Mouse (Mus musculus) stomach, postnatal 0 days (tissue): ENCODE measurements around the gene Rprml. TPM values are rescaled to one million over a fixed set of nuclear protein-coding genes. Genes with fewer than 3 reads are reported as not detected.
"Not testable (repeated sequence)": the region's sequence is repeated elsewhere in the genome, so short reads cannot be mapped to it uniquely, and the experiment has no call there.

ENCODE experiments used
- ATAC-seq: fragments of 200-750 bp; cut with Nextera tagmentation; 2 replicates; pipeline ENCODE4 v1.8.0; 2017; ENCODE audit not compliant: low FRiP score, low TSS enrichment
- DNase-seq: peaks from one replicate; pipeline ENCODE4 v3.0.0-alpha.2; 2016; ENCODE audit warnings: low spot score
- H3K27ac ChIP-seq: fragments of 300-500 bp; sonication (generic); replicated peaks from 2 replicates; pipeline ENCODE4 v1.5.1; 2014; ENCODE audit warnings: mild to moderate bottlenecking, control low read depth
- H3K27me3 ChIP-seq: fragments of 300-500 bp; sonication (generic); 2 replicates; pipeline ENCODE4 v1.6.1; 2014; ENCODE audit warnings: low read length; ENCODE audit not compliant: control insufficient read depth, insufficient read depth
- H3K36me3 ChIP-seq: fragments of 300-500 bp; sonication (generic); 2 replicates; pipeline ENCODE4 v1.6.1; 2014; ENCODE audit warnings: low read length, mixed read lengths; ENCODE audit not compliant: control insufficient read depth, insufficient read depth
- H3K4me1 ChIP-seq: fragments of 300-500 bp; sonication (generic); replicated peaks from 2 replicates; pipeline ENCODE4 v1.6.1; 2014; ENCODE audit warnings: antibody characterized with exemption; ENCODE audit not compliant: control insufficient read depth, insufficient read depth
- H3K4me2 ChIP-seq: fragments of 300-500 bp; sonication (generic); replicated peaks from 2 replicates; pipeline ENCODE4 v1.6.1; 2014; ENCODE audit warnings: low read depth, mild to moderate bottlenecking, control low read depth, moderate library complexity
- H3K4me3 ChIP-seq: fragments of 300-500 bp; sonication (generic); 2 replicates; pipeline ENCODE4 v1.5.1; 2014; ENCODE audit warnings: low read depth, low read length, control low read depth
- H3K9ac ChIP-seq: fragments of 300-500 bp; sonication (generic); 2 replicates; pipeline ENCODE4 v1.6.1; 2014; ENCODE audit warnings: mild to moderate bottlenecking, low read length, control low read depth, mixed read lengths
- H3K9me3 ChIP-seq: fragments of 300-500 bp; sonication (generic); 2 replicates; pipeline ENCODE4 v1.6.1; 2016; ENCODE audit warnings: low read length; ENCODE audit not compliant: control insufficient read depth
- CTCF ChIP-seq: IDR thresholded peaks from 2 replicates; pipeline ENCODE4 v1.5.1; 2016; ENCODE audit warnings: antibody characterized with exemption, low read depth, mild to moderate bottlenecking, moderate library complexity
- EP300 ChIP-seq: optimal IDR thresholded peaks from 2 replicates; pipeline ENCODE3; 2016; ENCODE audit warnings: antibody characterized with exemption
- WGBS: fragments of 180-500 bp; shearing (Covaris S2); extraction: QIAGEN DNeasy Blood & Tissue Kit; methylation state at CpG from one replicate; pipeline ENCODE4 v1.1.7; 2014; 5-methylcytosine and 5-hydroxymethylcytosine counted together
- polyA plus RNA-seq: library from polyadenylated mRNA; unstranded; fragments of >200 nt; fragmentation: Nextera tagmentation; extraction: Ambion mirVana; gene quantifications from 2 replicates; pipeline ENCODE4 v1.2.1, GENCODE M21; 2015

Gene Rprml
- polyA plus RNA-seq, 1 experiment from 2014 or later, result 0.16 TPM

- H3K36me3 ChIP-seq, result no peaks in the 10 kb centered on the region
- no peak for ATAC-seq
- WGBS, result 37% methylated on average over 10 of the region's 10 CpGs
Observed at GRCm38 (mm10) chr11:103666181-103666906, 17.0 kb downstream of the Rprml start.

GRCm38 (mm10) chr11:103666907-103667426, 17.6 kb downstream of the Rprml start:
- Histone ChIP-seq H3K27me3 (no peaks in the 10 kb centered on the region), H3K9me3 (no peaks in the 10 kb centered on the region), H3K4me2 (no peak overlapping the region), H3K27ac (no peak overlapping the region), H3K9ac (no peak overlapping the region), H3K4me1 (no peaks in the 10 kb centered on the region), H3K4me3 (no peak overlapping the region), H3K36me3 (no peaks in the 10 kb centered on the region)
- 59% methylated on average over 13 of the region's 13 CpGs for WGBS
- no peak for ATAC-seq
- no peak for TF ChIP-seq EP300
- no peak for TF ChIP-seq CTCF
- DNase-seq, result no peak

More at GRCm38 (mm10) chr11:103666181-103666906, 17.0 kb downstream of the Rprml start:
- Histone ChIP-seq H3K9me3 (no peaks in the 10 kb centered on the region), H3K4me1 (no peaks in the 10 kb centered on the region), H3K27me3 (no peaks in the 10 kb centered on the region), H3K4me2 (no peak overlapping the region), H3K4me3 (no peak overlapping the region), H3K9ac (no peak overlapping the region), H3K27ac (no peak overlapping the region)
- no peak for DNase-seq
- TF ChIP-seq CTCF, result no peak

GRCm38 (mm10) chr11:103675556-103675955, 26.2 kb downstream of the Rprml start:
- H3K4me3 ChIP-seq, result no peak overlapping the region
- H3K4me2 ChIP-seq, result no peak overlapping the region
- peaks cover 13% of the 10 kb centered on the region for H3K36me3 ChIP-seq
- H3K27me3 ChIP-seq, result no peaks in the 10 kb centered on the region
- no peak for TF ChIP-seq EP300
- peak; percentile 89 for TF ChIP-seq CTCF
- whole genome bisulfite sequencing, result 35% methylated on average over 3 of the region's 3 CpGs
- H3K9me3 ChIP-seq, result no peaks in the 10 kb centered on the region
- DNase-seq (peak; percentile 66), ATAC-seq (0 out of 2 replicates have a peak, but pooled peaks have one; percentile 16)
- H3K9ac ChIP-seq, result no peak overlapping the region
- no peak overlapping the region for H3K27ac ChIP-seq
- H3K4me1 ChIP-seq, result no peaks in the 10 kb centered on the region

- WGBS, result 42% methylated on average over 2 of the region's 2 CpGs
- TF ChIP-seq CTCF, result peak; percentile 72
- not testable (repeated sequence) for H3K4me3 ChIP-seq, H3K9ac ChIP-seq, H3K4me1 ChIP-seq, H3K4me2 ChIP-seq, H3K9me3 ChIP-seq, ATAC-seq, H3K27me3 ChIP-seq, H3K27ac ChIP-seq
- H3K36me3 ChIP-seq, result peaks cover 13% of the 10 kb centered on the region
- DNase-seq, result peak; percentile 53
Observed at GRCm38 (mm10) chr11:103677042-103677441, 27.7 kb downstream of the Rprml start.

- peak; percentile 77; the same call in 1 of the 2 replicates for ATAC-seq
- H3K4me1 ChIP-seq, result no peaks in the 10 kb centered on the region
- no peak overlapping the region for H3K4me3 ChIP-seq
- no peak overlapping the region for H3K9ac ChIP-seq
- peak; percentile 52 for DNase-seq
- no peak overlapping the region for H3K27ac ChIP-seq
- WGBS, result 66% methylated on average over 11 of the region's 11 CpGs
- peaks cover 28% of the 10 kb centered on the region for H3K36me3 ChIP-seq
- H3K4me2 ChIP-seq, result no peak overlapping the region
- no peaks in the 10 kb centered on the region for H3K9me3 ChIP-seq
- no peak for TF ChIP-seq CTCF
- no peak for TF ChIP-seq EP300
- no peaks in the 10 kb centered on the region for H3K27me3 ChIP-seq
Observed at GRCm38 (mm10) chr11:103683667-103684334, 34.4 kb downstream of the Rprml start.

GRCm38 (mm10) chr11:103685261-103685736, 35.9 kb downstream of the Rprml start:
- no peak overlapping the region for H3K4me3 ChIP-seq
- no peaks in the 10 kb centered on the region for H3K4me1 ChIP-seq
- no peaks in the 10 kb centered on the region for H3K9me3 ChIP-seq
- TF ChIP-seq CTCF (no peak), EP300 (no peak)
- ATAC-seq, result no peak
- no peak for DNase-seq
- H3K9ac ChIP-seq, result no peak overlapping the region
- H3K4me2 ChIP-seq, result no peak overlapping the region
- peaks cover 20% of the 10 kb centered on the region for H3K36me3 ChIP-seq
- WGBS, result 87% methylated on average over 7 of the region's 7 CpGs
- H3K27me3 ChIP-seq, result no peaks in the 10 kb centered on the region
- H3K27ac ChIP-seq, result no peak overlapping the region
